Comparison of ENCODE assay signal across 9 mouse cellular contexts in the genomic region with DNA sequence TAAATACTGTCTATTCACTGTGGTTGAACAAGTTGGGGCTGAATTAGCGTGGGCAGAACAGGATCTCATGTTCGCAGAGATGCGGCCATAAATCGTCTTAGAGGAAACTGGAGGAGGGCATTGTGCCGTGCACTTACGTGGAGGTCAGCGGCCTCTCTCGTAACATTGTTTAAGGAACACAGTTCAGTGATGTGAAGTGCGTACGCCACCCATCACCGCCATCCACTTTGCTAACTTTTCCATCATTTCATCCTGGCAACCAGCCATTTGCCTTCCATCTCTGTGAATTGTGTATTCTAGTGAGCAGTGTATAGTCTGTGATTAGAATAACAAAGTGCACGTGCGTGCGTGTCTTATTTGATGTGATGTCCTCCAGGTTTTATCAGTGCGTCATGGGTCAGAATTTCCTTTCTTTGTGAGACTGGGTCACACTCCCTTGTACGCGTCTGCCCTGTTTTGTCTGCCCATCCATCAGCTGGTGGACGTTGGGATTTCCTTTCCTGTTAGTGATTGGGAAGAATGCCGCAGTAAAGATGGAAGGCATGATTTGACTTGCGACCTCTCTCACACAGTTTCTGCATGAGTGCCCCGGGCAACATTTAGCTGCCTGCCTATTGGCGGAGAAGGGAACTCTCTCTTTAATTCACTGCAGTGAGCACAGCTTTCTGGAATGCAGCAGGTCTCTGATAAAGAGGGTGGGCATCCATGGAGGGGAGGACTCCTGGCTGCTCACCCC. TPM values are rescaled to one million over a fixed set of nuclear protein-coding genes. Genes with fewer than 3 reads are reported as not detected.
A peak's percentile ranks its signal among the peaks of the same experiment; 100 is the strongest.
DNase-seq lines count a peak whose midpoint lies in the region; ATAC-seq and TF ChIP-seq lines count a peak whose summit lies in the region.
"Had no signal": no experiment of that assay in that cellular context is flagged by ENCODE, and none has a peak within 500 bp of the region (broad histone marks: within the 10 kb centered on the region; RNA-seq: fewer than 3 reads in every experiment).

No protein-coding gene starts in this region.

- H3K4me2 ChIP-seq in lung, embryonic 14.5 days, result peak overlapping the region; percentile 25; the same call in 1 of the 2 replicates
- H3K4me2 ChIP-seq in forebrain, embryonic 14.5 days (ENCODE audit: low read length), result no peak overlapping the region
- H3K4me2 ChIP-seq in limb, embryonic 11.5 days (ENCODE audit: low read depth, severe bottlenecking), result no peak overlapping the region
- H3K4me2 ChIP-seq in neural tube, embryonic 15.5 days, result peak overlapping the region; percentile 15

- H3K36me3 ChIP-seq in lung, embryonic 14.5 days (ENCODE audit: insufficient read depth), result no peaks in the 10 kb centered on the region
- H3K36me3 ChIP-seq in forebrain, embryonic 14.5 days (ENCODE audit: control insufficient read depth, insufficient read depth, low read length), result no peaks in the 10 kb centered on the region
- H3K36me3 ChIP-seq in limb, embryonic 11.5 days (ENCODE audit: control insufficient read depth, insufficient read depth, low read length), result no peaks in the 10 kb centered on the region
- H3K36me3 ChIP-seq in neural tube, embryonic 15.5 days, result no peaks in the 10 kb centered on the region

- intact Hi-C loops in left cerebral cortex, postnatal 10 days (cut with DNase I), result no loop called here

- peak; percentile 71 for DNase-seq in lung, embryonic 14.5 days
- DNase-seq in lung, adult 18-20 months, result no peak
- peak; percentile 36 for DNase-seq in forebrain, embryonic 14.5 days (ENCODE audit: low spot score)
- DNase-seq in limb, embryonic 11.5 days (ENCODE audit: low spot score), result peak; percentile 36
- DNase-seq in left cerebral cortex, postnatal 10 days (ENCODE audit: extremely low spot score in 1 of 2, low spot score in 2 of 2), result no peak
- no peak for DNase-seq in frontal cortex, postnatal 36 days (ENCODE audit: low spot score in 2 of 2)
- DNase-seq in adrenal gland, adult 18-20 months (ENCODE audit: low spot score in 2 of 2), result no peak

- H3K9me3 ChIP-seq in lung, embryonic 14.5 days (ENCODE audit: low read depth, low read length), result no peaks in the 10 kb centered on the region
- H3K9me3 ChIP-seq in forebrain, embryonic 14.5 days (replicated peaks; ENCODE audit: control insufficient read depth, low read length), result no peaks in the 10 kb centered on the region
- no peaks in the 10 kb centered on the region for H3K9me3 ChIP-seq in limb, embryonic 11.5 days (ENCODE audit: control insufficient read depth, low read length)
- H3K9me3 ChIP-seq in neural tube, embryonic 15.5 days (replicated peaks), result no peaks in the 10 kb centered on the region

- WGBS in lung, embryonic 14.5 days, result 16% methylated on average over 22 of the region's 22 CpGs
- WGBS in forebrain, embryonic 14.5 days, result 65% methylated on average over 22 of the region's 22 CpGs
- WGBS in limb, embryonic 11.5 days, result 52% methylated on average over 22 of the region's 22 CpGs
- 16% methylated on average over 22 of the region's 22 CpGs for WGBS in neural tube, embryonic 15.5 days

- H3K9ac ChIP-seq in lung, embryonic 14.5 days, result no peak overlapping the region; the same call in 1 of the 2 replicates
- H3K9ac ChIP-seq in forebrain, embryonic 14.5 days (ENCODE audit: low read length), result no peak overlapping the region
- H3K9ac ChIP-seq in limb, embryonic 11.5 days (ENCODE audit: low read length), result no peak overlapping the region
- no peak overlapping the region for H3K9ac ChIP-seq in neural tube, embryonic 15.5 days (replicated peaks)

- peak; percentile 35 for ATAC-seq in lung, embryonic 14.5 days (ENCODE audit: insufficient read depth)
- peak; percentile 35 for ATAC-seq in forebrain, embryonic 14.5 days
- no peak for ATAC-seq in limb, embryonic 11.5 days (ENCODE audit: insufficient number of reproducible peaks, low FRiP score, low TSS enrichment, low read depth)
- no peak for ATAC-seq in neural tube, embryonic 15.5 days (ENCODE audit: low FRiP score)

- no peak overlapping the region for H3K4me3 ChIP-seq in lung, embryonic 14.5 days (ENCODE audit: low read depth, low read length)
- H3K4me3 ChIP-seq in forebrain, embryonic 14.5 days (ENCODE audit: low read depth, low read length), result no peak overlapping the region
- no peak overlapping the region for H3K4me3 ChIP-seq in limb, embryonic 11.5 days (ENCODE audit: low read depth, low read length)
- H3K4me3 ChIP-seq in neural tube, embryonic 15.5 days (replicated peaks), result no peak overlapping the region

- 0 out of 2 replicates have a peak overlapping the region, but pooled peaks have one; percentile 18 for H3K27ac ChIP-seq in lung, embryonic 14.5 days (ENCODE audit: low read depth)
- no peak overlapping the region for H3K27ac ChIP-seq in forebrain, embryonic 14.5 days (ENCODE audit: low read depth, low read length)
- no peak overlapping the region for H3K27ac ChIP-seq in limb, embryonic 11.5 days (replicated peaks; ENCODE audit: low read depth, low read length)
- H3K27ac ChIP-seq in neural tube, embryonic 15.5 days (replicated peaks), result peak overlapping the region; percentile 13; the same call in 1 of the 2 replicates

- no peaks in the 10 kb centered on the region for H3K27me3 ChIP-seq in lung, embryonic 14.5 days (ENCODE audit: insufficient read depth, low read length)
- H3K27me3 ChIP-seq in forebrain, embryonic 14.5 days (replicated peaks; ENCODE audit: control insufficient read depth, insufficient read depth, low read length), result no peaks in the 10 kb centered on the region
- H3K27me3 ChIP-seq in limb, embryonic 11.5 days (ENCODE audit: control insufficient read depth, insufficient read depth, low read length), result no peaks in the 10 kb centered on the region
- no peaks in the 10 kb centered on the region for H3K27me3 ChIP-seq in neural tube, embryonic 15.5 days (replicated peaks)

- TF ChIP-seq CTCF in lung, embryonic 14.5 days (IDR thresholded peaks at IDR 0.05; ENCODE audit: low read depth), result no peak

- peaks cover 24% of the 10 kb centered on the region for H3K4me1 ChIP-seq in lung, embryonic 14.5 days (ENCODE audit: insufficient read depth)
- peaks cover 15% of the 10 kb centered on the region for H3K4me1 ChIP-seq in forebrain, embryonic 14.5 days (ENCODE audit: control insufficient read depth, insufficient read depth, low read length)
- peaks cover 16% of the 10 kb centered on the region for H3K4me1 ChIP-seq in limb, embryonic 11.5 days (ENCODE audit: control insufficient read depth, insufficient read depth, low read length)
- H3K4me1 ChIP-seq in neural tube, embryonic 15.5 days, result peaks cover 44% of the 10 kb centered on the region

RNA-seq across cellular contexts. Expression of a gene that starts 33.0 kb away (rescaled TPM):
- 10.9 and 11.5 TPM in 2 replicates for polyA plus RNA-seq in lung, embryonic 14.5 days (2014; fragmentation: Nextera tagmentation; extraction: Ambion mirVana)
- polyA plus RNA-seq in forebrain, embryonic 14.5 days (2014; fragmentation: Nextera tagmentation; extraction: Ambion mirVana), result 12.6 and 12.8 TPM in 2 replicates
- polyA plus RNA-seq in limb, embryonic 11.5 days (2014; fragmentation: Nextera tagmentation; extraction: Ambion mirVana), result 7.5 and 11.4 TPM in 2 replicates
- polyA plus RNA-seq in neural tube, embryonic 15.5 days (2015; fragmentation: Nextera tagmentation; extraction: Ambion mirVana), result 13.9 and 15.6 TPM in 2 replicates
- 10 to 100 TPM; 73.1 to 76.3 TPM for total RNA-seq in left cerebral cortex, postnatal 10 days (2021)
- 10 to 100 TPM; 35.0 to 41.0 TPM for total RNA-seq in adrenal gland, adult 18-20 months (2021)
- total RNA-seq: MEL had no signal

RNA-seq across cellular contexts. Expression of a gene that starts 56.6 kb away (rescaled TPM):
- polyA plus RNA-seq in lung, embryonic 14.5 days (2014; fragmentation: Nextera tagmentation; extraction: Ambion mirVana), result 12.8 and 14.8 TPM in 2 replicates
- 10.5 and 11.1 TPM in 2 replicates for polyA plus RNA-seq in forebrain, embryonic 14.5 days (2014; fragmentation: Nextera tagmentation; extraction: Ambion mirVana)
- 11.1 and 12.8 TPM in 2 replicates for polyA plus RNA-seq in limb, embryonic 11.5 days (2014; fragmentation: Nextera tagmentation; extraction: Ambion mirVana)
- polyA plus RNA-seq in neural tube, embryonic 15.5 days (2015; fragmentation: Nextera tagmentation; extraction: Ambion mirVana), result 16.7 and 17.4 TPM in 2 replicates
- total RNA-seq in left cerebral cortex, postnatal 10 days (2021), result 10 to 100 TPM; 39.1 to 41.8 TPM
- total RNA-seq in adrenal gland, adult 18-20 months (2021), result 10 to 100 TPM; 12.6 to 12.9 TPM
- total RNA-seq: MEL had no signal

Comparison
In these comparisons a context has a peak if more than half of its experiments do, and no peak if none do; other contexts are left out.
1. DNase-seq: peak in lung, embryonic 14.5 days (single experiment), forebrain, embryonic 14.5 days (single experiment) and limb, embryonic 11.5 days (single experiment); none in lung, adult 18-20 months (0 of 2), left cerebral cortex, postnatal 10 days (0 of 2), frontal cortex, postnatal 36 days (0 of 2) and adrenal gland, adult 18-20 months (0 of 2).
2. ATAC-seq: peak in lung, embryonic 14.5 days (single experiment) and forebrain, embryonic 14.5 days (single experiment); none in limb, embryonic 11.5 days (single experiment) and neural tube, embryonic 15.5 days (single experiment).
3. H3K27ac ChIP-seq: peak in lung, embryonic 14.5 days (single experiment) and neural tube, embryonic 15.5 days (single experiment); none in forebrain, embryonic 14.5 days (single experiment) and limb, embryonic 11.5 days (single experiment).
4. H3K4me2 ChIP-seq: peak in lung, embryonic 14.5 days (single experiment) and neural tube, embryonic 15.5 days (single experiment); none in forebrain, embryonic 14.5 days (single experiment) and limb, embryonic 11.5 days (single experiment).